Mouse (Mus musculus) ES-Bruce4 (cell line): ENCODE results near the gene Adarb2. TPM values are rescaled to one million over a fixed set of nuclear protein-coding genes. Genes with fewer than 3 reads are reported as not detected.

Experiments
- H3K27ac ChIP-seq: 2 replicates; pipeline ENCODE4 v1.5.1; 2012; ENCODE audit warnings: low read length, inconsistent platforms; ENCODE audit not compliant: insufficient read depth
- H3K27me3 ChIP-seq: 2 replicates; pipeline ENCODE4 v1.6.1; 2012; ENCODE audit warnings: mild to moderate bottlenecking, low read length, inconsistent platforms; ENCODE audit not compliant: control insufficient read depth, poor library complexity, insufficient read depth, severe bottlenecking
- H3K36me3 ChIP-seq: 2 replicates; pipeline ENCODE4 v1.6.1; 2012; ENCODE audit warnings: inconsistent platforms, mild to moderate bottlenecking, low read length, moderate library complexity; ENCODE audit not compliant: control insufficient read depth, poor library complexity, insufficient read depth, severe bottlenecking
- H3K4me1 ChIP-seq: one replicate; pipeline ENCODE4 v1.8.1; 2011; ENCODE audit warnings: low read length; ENCODE audit not compliant: control insufficient read depth, insufficient read depth
- H3K4me3 ChIP-seq: 2 replicates; pipeline ENCODE4 v1.5.1; 2011; ENCODE audit warnings: low read depth, mild to moderate bottlenecking, low read length
- H3K9ac ChIP-seq: 2 replicates; pipeline ENCODE4 v1.6.1; 2012; ENCODE audit warnings: low read depth, mild to moderate bottlenecking, inconsistent platforms; ENCODE audit not compliant: poor library complexity, severe bottlenecking
- H3K9me3 ChIP-seq: replicated peaks from 2 replicates; pipeline ENCODE4 v1.6.1; 2012; ENCODE audit warnings: mild to moderate bottlenecking, low read length, inconsistent platforms; ENCODE audit not compliant: control insufficient read depth, poor library complexity, insufficient read depth, severe bottlenecking
- CTCF ChIP-seq: IDR thresholded peaks from one replicate; pipeline ENCODE4 v1.8.1; 2011; ENCODE audit warnings: low read depth, low read length
- EP300 ChIP-seq: IDR thresholded peaks from 2 replicates; pipeline ENCODE4 v1.6.1; 2011; ENCODE audit warnings: low read depth, low read length; ENCODE audit not compliant: insufficient read depth
- POLR2A ChIP-seq: IDR thresholded peaks from one replicate; pipeline ENCODE4 v1.8.1; 2011; ENCODE audit warnings: low read length; ENCODE audit not compliant: insufficient read depth
- polyA plus RNA-seq: library from polyadenylated mRNA; stranded (reverse); fragments of >200 nt; gene quantifications from 2 replicates; pipeline ENCODE4 v1.2.4, GENCODE M21; 2011; ENCODE audit warnings: low read depth; ENCODE audit not compliant: missing spikeins, insufficient read depth, insufficient read length

Gene Adarb2
- polyA plus RNA-seq, 1 experiment, result not detected

DNA sequence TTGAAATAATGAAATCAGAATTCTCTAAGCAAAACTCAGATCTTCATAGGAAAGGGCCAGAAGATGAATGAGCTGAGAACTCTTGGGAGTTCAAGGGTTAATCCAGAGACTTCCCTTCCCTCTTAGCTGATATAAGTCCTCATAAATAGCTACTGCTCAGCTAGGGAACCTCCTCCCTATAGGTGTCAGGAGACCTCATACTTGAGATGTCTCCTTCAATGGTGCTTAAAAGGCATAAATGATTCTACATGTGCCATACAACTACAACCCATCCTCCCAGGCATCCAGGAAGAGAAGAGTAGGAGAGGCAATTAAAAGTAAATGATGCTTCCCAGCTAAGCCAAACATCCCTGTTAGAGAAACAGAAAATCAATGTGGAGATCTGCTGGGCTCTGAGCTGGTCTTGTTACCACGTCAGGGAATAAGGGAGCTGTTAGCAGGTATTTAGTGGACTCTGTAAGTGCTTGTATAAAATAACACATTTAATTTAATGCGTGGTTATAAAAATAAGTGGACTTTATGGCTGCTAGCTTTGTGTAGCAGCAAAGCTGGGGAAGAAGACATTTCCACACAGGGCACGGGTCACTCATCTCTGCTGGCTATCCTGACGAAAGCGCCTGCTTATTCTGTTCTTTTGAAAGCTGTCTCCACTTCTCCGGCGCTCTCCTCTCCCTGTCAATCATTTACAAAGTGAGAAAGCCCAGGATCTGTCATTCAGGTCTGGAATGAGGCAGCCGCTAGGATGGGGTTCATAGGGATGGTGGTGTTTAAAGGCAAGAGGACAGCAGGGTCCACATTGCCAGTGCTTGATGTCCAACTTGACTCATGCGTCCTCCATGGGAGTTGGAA, 331.8 kb downstream of the Adarb2 start:
- TF ChIP-seq CTCF (no peak), POLR2A (no peak), EP300 (no peak)
- H3K27ac ChIP-seq, result no peak overlapping the region
- no peaks in the 10 kb centered on the region for H3K9me3 ChIP-seq
- no peaks in the 10 kb centered on the region for H3K36me3 ChIP-seq
- H3K27me3 ChIP-seq, result no peaks in the 10 kb centered on the region
- no peaks in the 10 kb centered on the region for H3K4me1 ChIP-seq
- H3K4me3 ChIP-seq, result no peak overlapping the region
- no peak overlapping the region for H3K9ac ChIP-seq

DNA sequence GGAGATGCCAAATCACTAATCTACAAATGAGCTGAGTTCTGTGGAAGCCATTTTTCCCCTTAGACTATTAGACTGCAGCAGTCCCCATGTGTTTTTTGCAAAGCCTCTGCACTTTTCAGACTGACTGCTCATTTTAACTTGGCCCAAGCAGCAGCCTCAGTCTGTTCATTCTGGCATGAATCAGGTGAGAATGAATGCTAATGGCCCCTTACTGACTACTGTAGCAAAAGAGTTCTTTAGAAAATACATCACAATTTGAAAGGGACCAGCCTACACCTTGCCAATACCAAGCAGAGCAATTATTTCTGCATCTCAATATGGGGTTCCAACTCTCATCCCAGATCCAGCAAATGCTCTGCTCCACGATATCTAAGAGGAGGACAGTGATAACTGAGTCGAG, 335.8 kb downstream of the Adarb2 start:
- Histone ChIP-seq H3K9ac (no peak overlapping the region), H3K4me3 (no peak overlapping the region), H3K4me1 (no peaks in the 10 kb centered on the region), H3K27ac (no peak overlapping the region), H3K36me3 (no peaks in the 10 kb centered on the region), H3K9me3 (no peaks in the 10 kb centered on the region), H3K27me3 (no peaks in the 10 kb centered on the region)
- TF ChIP-seq POLR2A (no peak), CTCF (no peak), EP300 (no peak)

GRCm38 (mm10) chr13:8538896-8539295, 336.2 kb downstream of the Adarb2 start:
- H3K4me3 ChIP-seq, result no peak overlapping the region
- no peaks in the 10 kb centered on the region for H3K4me1 ChIP-seq
- H3K27me3 ChIP-seq, result no peaks in the 10 kb centered on the region
- no peaks in the 10 kb centered on the region for H3K9me3 ChIP-seq
- no peak overlapping the region for H3K27ac ChIP-seq
- no peak for TF ChIP-seq POLR2A
- H3K36me3 ChIP-seq, result no peaks in the 10 kb centered on the region
- H3K9ac ChIP-seq, result no peak overlapping the region

DNA sequence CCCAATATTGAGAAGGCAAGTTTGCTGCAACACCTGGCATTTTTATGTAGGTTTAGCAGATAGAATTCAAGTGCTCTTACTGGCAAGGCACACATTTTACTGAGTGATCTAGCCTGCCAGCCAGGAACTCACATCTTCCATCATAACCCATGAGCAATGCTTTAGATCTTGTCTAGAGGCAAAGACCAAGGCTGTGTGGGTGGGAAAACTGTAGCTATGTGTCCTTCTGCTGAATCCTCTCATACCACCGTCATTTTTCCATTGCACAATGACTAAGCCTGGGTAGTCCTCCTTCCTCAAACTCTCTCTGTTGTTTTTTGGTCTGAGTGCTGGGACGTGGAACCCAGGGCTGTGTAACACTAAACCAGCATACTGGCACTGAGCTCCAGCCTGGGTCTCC, 340.0 kb downstream of the Adarb2 start:
- H3K4me3 ChIP-seq, result no peak overlapping the region
- no peak overlapping the region for H3K27ac ChIP-seq
- no peak overlapping the region for H3K9ac ChIP-seq
- no peaks in the 10 kb centered on the region for H3K36me3 ChIP-seq
- H3K27me3 ChIP-seq, result no peaks in the 10 kb centered on the region
- H3K4me1 ChIP-seq, result no peaks in the 10 kb centered on the region
- TF ChIP-seq CTCF (no peak), EP300 (no peak), POLR2A (no peak)
- H3K9me3 ChIP-seq, result no peaks in the 10 kb centered on the region

- H3K9me3 ChIP-seq, result no peaks in the 10 kb centered on the region
- H3K36me3 ChIP-seq, result no peaks in the 10 kb centered on the region
- no peak overlapping the region for H3K9ac ChIP-seq
- H3K27me3 ChIP-seq, result no peaks in the 10 kb centered on the region
- H3K4me1 ChIP-seq, result no peaks in the 10 kb centered on the region
- TF ChIP-seq POLR2A (no peak), EP300 (no peak), CTCF (no peak)
- no peak overlapping the region for H3K27ac ChIP-seq
- H3K4me3 ChIP-seq, result no peak overlapping the region
These were observed 349.6 kb downstream of the Adarb2 start for GRCm38 (mm10) chr13:8552242-8552641.

GRCm38 (mm10) chr13:8557784-8558183, 355.1 kb downstream of the Adarb2 start:
- H3K9ac ChIP-seq, result no peak overlapping the region
- H3K4me1 ChIP-seq, result no peaks in the 10 kb centered on the region
- H3K9me3 ChIP-seq, result no peaks in the 10 kb centered on the region
- no peak overlapping the region for H3K4me3 ChIP-seq
- H3K36me3 ChIP-seq, result no peaks in the 10 kb centered on the region
- no peaks in the 10 kb centered on the region for H3K27me3 ChIP-seq
- no peak overlapping the region for H3K27ac ChIP-seq
- TF ChIP-seq EP300, result no peak
- no peak for TF ChIP-seq POLR2A
- no peak for TF ChIP-seq CTCF
